ENCODE assay signal across 14 mouse cellular contexts in genomic region chr19:30998572-30998971, GRCm38 (mm10).
"Had no signal": no experiment of that assay in that cellular context is flagged by ENCODE, and none has a peak within 500 bp of the region (broad histone marks: within the 10 kb centered on the region; RNA-seq: fewer than 3 reads in every experiment).

No protein-coding gene starts in this region.

- ATAC-seq: midbrain, embryonic 13.5 days; midbrain, embryonic 15.5 days had no signal

- H3K36me3 ChIP-seq: midbrain, embryonic 13.5 days; midbrain, embryonic 15.5 days; neural tube, embryonic 13.5 days; neural tube, embryonic 15.5 days; stomach, embryonic 15.5 days had no signal

- H3K27me3 ChIP-seq: megakaryocyte, embryonic 14.5 days; midbrain, embryonic 13.5 days; midbrain, embryonic 15.5 days; neural tube, embryonic 13.5 days; neural tube, embryonic 15.5 days; stomach, embryonic 15.5 days had no signal

- DNase-seq: lung, adult 18-20 months; lung, embryonic 14.5 days; lung, postnatal 10 days; lung, postnatal 4 days; right cerebral cortex, postnatal 14 days; thymus, adult 2 months; thymus, postnatal 25 days; thymus, postnatal 4 days had no signal
